7 mouse cellular contexts compared by ENCODE assay signal in the genomic region with DNA sequence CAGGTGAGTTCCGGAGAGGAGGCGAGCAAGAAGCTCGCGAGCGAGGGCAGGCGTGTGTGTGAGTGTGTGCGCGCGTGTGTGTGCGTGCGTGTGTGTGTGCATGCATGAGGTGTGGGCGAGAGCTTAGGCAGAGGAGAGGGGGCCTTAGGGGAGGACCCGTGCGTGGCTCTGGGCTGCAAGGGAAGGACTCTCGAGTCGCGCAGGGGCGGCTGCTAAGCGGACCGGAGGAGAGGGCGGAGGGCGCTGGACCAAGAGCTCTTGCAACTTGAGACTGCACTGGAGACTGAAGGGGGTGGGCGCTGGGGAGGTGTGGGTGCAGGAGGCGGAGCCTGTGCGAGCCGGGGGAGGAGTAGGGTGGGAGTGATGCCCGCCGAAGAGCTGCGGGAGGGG. TPM values are rescaled to one million over a fixed set of nuclear protein-coding genes. Genes with fewer than 3 reads are reported as not detected.
DNase-seq lines count a peak whose midpoint lies in the region; ATAC-seq lines count a peak whose summit lies in the region.

No protein-coding gene starts in this region.

- peak; percentile 69 for ATAC-seq in common myeloid progenitor, adult 5-6 weeks (replicated peaks; ENCODE audit: low read depth, poor library complexity, severe bottlenecking)
- ATAC-seq in inflammation-experienced regulatory T-cells, adult 6 months: peak; percentile 30
- peak; percentile 54 for ATAC-seq in megakaryocyte progenitor cell, adult 5-6 weeks (replicated peaks; ENCODE audit: poor library complexity)

- peak; percentile 70 for DNase-seq in WW6 (ENCODE audit: low read depth, low spot score)
- DNase-seq in gastrocnemius, postnatal 14 days: peak; percentile 83
- DNase-seq in left cerebral cortex, postnatal 14 days (ENCODE audit: low spot score in 2 of 2): peak; percentile 69 to 71
- peak; percentile 67 to 70 for DNase-seq in right cerebral cortex, postnatal 36 days (ENCODE audit: low spot score in 2 of 2)

- intact Hi-C loops in gastrocnemius, postnatal 14 days (cut with DNase I; ENCODE audit: low total_unique reads): loop anchor here (10.0 kb wide), 1 partner anchor 185 kb away; a partner anchor contains a TSS
- intact Hi-C loops in left cerebral cortex, postnatal 14 days (cut with DNase I): loop anchor here (2.0 to 5.0 kb wide), 2 partner anchors 37 to 81 kb away; no protein-coding TSS in a partner anchor

RNA-seq across cellular contexts. Expression of a gene that starts 19.7 kb away (rescaled TPM):
- total RNA-seq in common myeloid progenitor, adult 5-6 weeks (2017): 44.2 and 48.8 TPM in 2 replicates
- total RNA-seq in gastrocnemius, postnatal 14 days (2021): 10 to 100 TPM; 30.5 to 31.5 TPM
- polyA plus RNA-seq in inflammation-experienced regulatory T-cells, adult 6 months (2017; shearing (Covaris generic)): 1 to 10 TPM; 4.3 to 5.9 (median 4.6) TPM
- 10 to 100 TPM; 80.7 to 83.7 TPM for total RNA-seq in left cerebral cortex, postnatal 14 days (2021)
- total RNA-seq in megakaryocyte progenitor cell, adult 5-6 weeks (2015): 26.5 and 33.7 TPM in 2 replicates
- 58.6 and 59.3 TPM in 2 replicates for total RNA-seq in megakaryocyte progenitor cell, adult 5-6 weeks (2017)

RNA-seq across cellular contexts. Expression of a gene that starts 41.6 kb away (rescaled TPM):
- total RNA-seq in common myeloid progenitor, adult 5-6 weeks (2017): not detected in 2 replicates
- total RNA-seq in gastrocnemius, postnatal 14 days (2021): not detected
- not detected for polyA plus RNA-seq in inflammation-experienced regulatory T-cells, adult 6 months (2017; shearing (Covaris generic))
- not detected for total RNA-seq in left cerebral cortex, postnatal 14 days (2021)
- total RNA-seq in megakaryocyte progenitor cell, adult 5-6 weeks (2015): not detected in 2 replicates
- not detected in 2 replicates for total RNA-seq in megakaryocyte progenitor cell, adult 5-6 weeks (2017)

Comparison
In these comparisons a context has a peak if more than half of its experiments do, and no peak if none do; other contexts are left out.
1. Peak in every context shown above with its lines: DNase-seq and ATAC-seq.